Mouse (Mus musculus) monocyte, adult 2 months (primary cell): Measurements from ENCODE around the gene Tmem92.
"Not testable (repeated sequence)": the region's sequence is repeated elsewhere in the genome, so short reads cannot be mapped to it uniquely, and the experiment has no call there.

ENCODE experiments used
- DNase-seq, 2 experiments: peaks; one replicate each; pipeline ENCODE4 v3.0.0; 2022; ENCODE audit warnings: low spot score in 2 of 2, low read depth in 1 of 2

Gene Tmem92

GRCm38 (mm10) chr11:94782603-94783002 lies at the start of gene Tmem92:
TSS of gene Tmem92 (minus strand) at chr11:94782703.
- no peak for DNase-seq

GRCm38 (mm10) chr11:94828966-94829365 lies 46.5 kb upstream of the Tmem92 start:
- no peak for DNase-seq

GRCm38 (mm10) chr11:94819427-94819826 lies 36.9 kb upstream of the Tmem92 start:
- not testable (repeated sequence) for DNase-seq

- not testable (repeated sequence) for DNase-seq
Measured at GRCm38 (mm10) chr11:94818946-94819345, 36.4 kb upstream of the Tmem92 start.

GRCm38 (mm10) chr11:94811537-94811936 lies 29.0 kb upstream of the Tmem92 start:
- DNase-seq, result not testable (repeated sequence)

- no peak for DNase-seq
Measured at GRCm38 (mm10) chr11:94791700-94792099, 9.2 kb upstream of the Tmem92 start.

- DNase-seq, result no peak
Measured at GRCm38 (mm10) chr11:94785247-94785646, 2.7 kb upstream of the Tmem92 start.

GRCm38 (mm10) chr11:94774887-94775497 lies 7.5 kb downstream of the Tmem92 start:
- no peak for DNase-seq

GRCm38 (mm10) chr11:94773851-94774250 lies 8.7 kb downstream of the Tmem92 start:
- no peak for DNase-seq

- no peak for DNase-seq
Measured at GRCm38 (mm10) chr11:94772363-94773055, 10.0 kb downstream of the Tmem92 start.

GRCm38 (mm10) chr11:94767241-94767640 lies 15.3 kb downstream of the Tmem92 start:
- DNase-seq, result no peak

- DNase-seq, result no peak
Measured at GRCm38 (mm10) chr11:94762775-94763174, 19.7 kb downstream of the Tmem92 start.

GRCm38 (mm10) chr11:94762281-94762680 lies 20.2 kb downstream of the Tmem92 start:
- no peak for DNase-seq

- no peak for DNase-seq
Measured at GRCm38 (mm10) chr11:94760799-94761198, 21.7 kb downstream of the Tmem92 start.

- DNase-seq, result no peak
Measured at GRCm38 (mm10) chr11:94760364-94760763, 22.1 kb downstream of the Tmem92 start.

GRCm38 (mm10) chr11:94759916-94760315 lies 22.6 kb downstream of the Tmem92 start:
- no peak for DNase-seq

GRCm38 (mm10) chr11:94752946-94753713 lies 29.4 kb downstream of the Tmem92 start:
- DNase-seq, result no peak

GRCm38 (mm10) chr11:94741732-94742272 lies 40.7 kb downstream of the Tmem92 start, which contains the start of gene Cdc34b:
TSS of gene Cdc34b (plus strand) at chr11:94741782.
- DNase-seq, result no peak

- DNase-seq, result no peak
Measured at GRCm38 (mm10) chr11:94735746-94736145, 46.8 kb downstream of the Tmem92 start.

- DNase-seq, result no peak
Measured at GRCm38 (mm10) chr11:94732773-94733172, 49.7 kb downstream of the Tmem92 start.

- no peak for DNase-seq
Measured at GRCm38 (mm10) chr11:94731229-94731628, 51.3 kb downstream of the Tmem92 start.

- peak; percentile 7 to 36 for DNase-seq
Measured at GRCm38 (mm10) chr11:94730261-94730660, 52.2 kb downstream of the Tmem92 start.
